Mouse (Mus musculus): ENCODE results near the gene Fcrl6.

DNA sequence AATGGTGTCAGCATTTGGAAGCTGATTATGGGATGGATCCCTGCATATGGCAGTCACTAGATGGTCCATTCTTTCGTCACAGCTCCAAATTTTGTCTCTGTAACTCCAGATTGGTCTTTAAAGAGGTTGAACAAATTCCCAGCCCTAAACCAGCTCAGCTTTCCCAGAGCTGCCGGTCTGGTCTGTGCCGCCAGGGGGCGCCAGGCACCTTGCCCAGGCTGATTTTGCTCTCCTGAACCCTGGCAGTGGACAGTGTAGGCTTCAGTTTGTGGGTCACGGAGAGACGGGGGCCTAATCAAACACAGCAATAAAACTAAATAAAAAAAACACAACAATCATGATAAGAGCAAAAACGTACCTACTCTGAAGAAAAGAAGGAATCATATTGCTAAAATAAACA lies 16.9 kb upstream of the Fcrl6 start:
- TF ChIP-seq REST (IDR thresholded peaks at IDR 0.05; ENCODE audit: insufficient read depth, insufficient read length) (no peak), POLR2A (IDR thresholded peaks at IDR 0.05; ENCODE audit: insufficient read length, low read depth) (no peak)

Measured in myocyte (in vitro differentiated cells).